Mouse (Mus musculus): ENCODE measurements around the gene Pcyt2. TPM values are rescaled to one million over a fixed set of nuclear protein-coding genes. Genes with fewer than 3 reads are reported as not detected.

Gene Pcyt2
- polyA plus RNA-seq, 1 experiment from 2014 or later, result 167 TPM

DNA sequence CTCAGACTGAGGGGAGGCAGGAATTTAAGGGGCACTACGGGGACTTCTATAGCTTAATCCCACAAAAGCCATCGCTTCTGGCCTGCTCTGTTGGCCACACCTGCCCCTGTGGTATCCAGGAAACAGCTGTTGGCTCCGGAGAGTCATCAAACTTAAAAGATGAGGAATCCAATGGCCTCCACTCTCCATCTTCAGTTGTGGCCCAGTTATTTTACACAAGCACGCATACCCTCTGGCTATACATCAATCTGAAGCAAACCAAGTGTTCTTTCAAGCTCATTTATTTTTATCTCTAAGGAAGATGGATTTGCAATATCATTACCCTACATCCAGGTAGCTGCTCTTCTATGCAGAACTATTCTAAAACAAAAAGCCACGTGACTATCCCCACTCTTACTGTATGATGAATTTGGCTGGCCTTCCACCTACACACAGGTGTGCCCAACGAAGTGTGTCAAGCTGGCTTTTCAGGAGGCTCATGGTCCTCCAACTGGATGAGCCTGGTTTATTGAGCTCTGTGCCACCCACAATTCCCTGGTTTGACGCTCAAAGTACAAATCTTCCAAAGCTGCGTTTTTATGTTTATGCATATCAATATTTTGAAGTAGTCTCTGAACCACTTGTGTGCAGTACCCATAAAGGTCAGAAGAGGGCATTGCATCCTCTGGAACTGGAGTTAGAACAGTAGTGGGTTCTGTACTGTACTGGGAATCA lies 35.3 kb downstream of the Pcyt2 start:
- 74% methylated on average over 8 of the region's 8 CpGs for WGBS
- no peak; the same call in 1 of the 2 replicates for ATAC-seq (replicated peaks)
- H3K36me3 ChIP-seq, result peaks cover 55% of the 10 kb centered on the region

DNA sequence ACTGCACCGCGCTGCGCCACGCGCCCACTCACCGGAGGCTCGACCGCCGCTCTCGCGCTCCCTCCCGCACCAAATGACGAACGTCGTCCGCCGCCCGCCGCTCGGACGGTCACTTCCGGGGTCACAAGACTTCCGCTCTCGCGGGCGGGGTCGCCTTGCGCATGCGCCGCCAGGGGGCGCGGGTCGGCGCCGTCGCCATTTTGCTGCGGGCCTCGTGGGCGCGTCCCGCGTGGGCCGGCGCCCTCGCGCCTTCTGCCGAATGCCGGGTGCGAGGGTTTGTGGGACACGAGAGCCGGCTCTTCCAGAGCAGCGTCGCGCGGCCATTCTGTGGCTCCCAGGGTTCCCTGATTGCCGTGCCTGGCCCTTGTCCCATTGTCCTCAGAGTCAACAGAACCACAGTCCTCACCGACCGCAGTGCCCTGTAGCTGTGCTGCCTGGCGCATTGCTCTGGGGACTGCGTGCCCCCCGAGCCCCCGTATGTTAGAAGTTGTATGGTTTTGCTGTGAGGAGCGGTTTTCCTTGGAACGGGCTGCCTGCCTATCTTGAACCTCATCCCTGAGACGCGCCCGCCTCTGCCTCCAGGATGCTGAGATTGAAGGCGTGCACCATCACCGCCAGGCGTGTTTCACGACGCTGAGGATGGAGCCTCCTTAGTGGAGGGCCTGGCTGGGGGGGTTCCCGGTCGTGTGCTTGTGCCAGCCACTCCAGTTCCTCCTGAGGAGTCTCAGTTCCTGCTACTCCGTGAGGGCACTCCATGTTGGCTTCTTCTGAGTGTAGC lies 36.1 kb downstream of the Pcyt2 start, which contains the start of gene Arhgdia:
Arhgdia (minus strand) TSS at position 135 of the 778 bp plus-strand sequence.
- Histone ChIP-seq H3K4me2 (replicated peaks) (peak within 1 kb of the TSS; percentile 88), H3K9me3 (no peaks in the 10 kb centered on the region), H3K9ac (replicated peaks) (peak within 1 kb of the TSS; percentile 84), H3K27me3 (no peaks in the 10 kb centered on the region), H3K4me3 (peak within 1 kb of the TSS; percentile 86), H3K4me1 (peaks cover 30% of the 10 kb centered on the region), H3K27ac (replicated peaks) (peak within 1 kb of the TSS; percentile 96), H3K36me3 (peaks cover 51% of the 10 kb centered on the region)
- WGBS, result 5% methylated on average over 64 of the region's 75 CpGs
- ATAC-seq (replicated peaks), result peak; percentile 68

More for the DNA sequence above, 35.3 kb downstream of the Pcyt2 start:
- H3K9me3 ChIP-seq, result no peaks in the 10 kb centered on the region
- peaks cover 30% of the 10 kb centered on the region for H3K4me1 ChIP-seq
- peak overlapping the region; percentile 96 for H3K27ac ChIP-seq (replicated peaks)
- peak overlapping the region; percentile 88 for H3K4me2 ChIP-seq (replicated peaks)
- peak overlapping the region; percentile 86 for H3K4me3 ChIP-seq
- no peaks in the 10 kb centered on the region for H3K27me3 ChIP-seq
- peak overlapping the region; percentile 84 for H3K9ac ChIP-seq (replicated peaks)

DNA sequence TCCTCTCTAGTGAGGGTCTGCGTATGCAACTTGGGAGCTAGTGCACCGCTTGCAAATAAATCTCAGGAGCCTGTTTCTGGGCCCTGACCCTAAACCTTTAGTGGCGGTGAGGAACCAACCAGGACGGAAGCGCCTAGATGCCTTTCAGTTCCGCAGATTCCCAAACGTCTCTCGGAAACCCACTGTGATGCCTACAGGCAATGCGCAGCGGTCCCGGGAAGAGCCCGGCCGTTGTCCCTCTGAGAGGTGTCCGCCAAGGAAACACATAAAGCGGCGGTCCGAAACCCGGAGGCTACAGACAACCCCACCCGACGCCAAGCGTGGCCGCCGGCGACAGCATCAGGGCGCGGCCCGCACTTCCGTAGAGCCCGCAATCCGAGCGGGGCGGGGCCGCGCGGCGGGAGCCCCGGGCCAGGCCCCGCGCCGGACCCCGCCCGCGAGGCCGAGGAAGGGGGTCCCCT lies 36.8 kb downstream of the Pcyt2 start:
- ATAC-seq (replicated peaks), result peak; percentile 41; the same call in 1 of the 2 replicates

DNA sequence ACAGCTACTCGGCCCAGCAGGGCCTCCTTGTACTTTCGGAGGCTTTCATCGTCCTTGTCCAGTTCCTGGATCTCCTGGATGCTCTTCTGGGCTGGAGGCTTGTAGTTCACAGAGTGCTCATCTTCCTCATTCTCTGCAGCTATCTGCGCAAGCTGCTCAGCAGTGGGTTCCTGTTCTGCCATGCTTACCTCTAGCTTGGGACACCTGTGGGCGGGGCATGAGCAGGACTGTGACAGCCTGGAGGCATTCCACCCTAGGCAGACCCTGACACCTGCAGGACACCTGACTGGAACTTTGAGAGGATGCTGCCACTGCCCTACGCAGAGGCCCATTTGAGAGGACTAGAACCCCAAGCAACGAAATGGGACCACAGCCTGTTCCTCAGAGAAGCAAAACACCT lies 37.5 kb downstream of the Pcyt2 start:
- H3K36me3 ChIP-seq, result peaks cover 36% of the 10 kb centered on the region
- H3K4me1 ChIP-seq, result peaks cover 30% of the 10 kb centered on the region
- peak overlapping the region; percentile 84 for H3K9ac ChIP-seq (replicated peaks)
- WGBS, result 66% methylated on average over 7 of the region's 7 CpGs
- H3K4me3 ChIP-seq, result peak overlapping the region; percentile 86
- H3K4me2 ChIP-seq (replicated peaks), result peak overlapping the region; percentile 88
- no peaks in the 10 kb centered on the region for H3K27me3 ChIP-seq
- no peaks in the 10 kb centered on the region for H3K9me3 ChIP-seq
- ATAC-seq (replicated peaks), result no peak
- H3K27ac ChIP-seq (replicated peaks), result peak overlapping the region; percentile 96

More for the DNA sequence above, 36.8 kb downstream of the Pcyt2 start:
- Histone ChIP-seq H3K9me3 (no peaks in the 10 kb centered on the region), H3K27ac (replicated peaks) (peak overlapping the region; percentile 96), H3K9ac (replicated peaks) (peak overlapping the region; percentile 84), H3K36me3 (peaks cover 43% of the 10 kb centered on the region), H3K4me1 (peaks cover 30% of the 10 kb centered on the region), H3K4me2 (replicated peaks) (peak overlapping the region; percentile 88), H3K4me3 (peak overlapping the region; percentile 86), H3K27me3 (no peaks in the 10 kb centered on the region)
- WGBS, result under 1% methylated on average over 35 of the region's 44 CpGs

DNA sequence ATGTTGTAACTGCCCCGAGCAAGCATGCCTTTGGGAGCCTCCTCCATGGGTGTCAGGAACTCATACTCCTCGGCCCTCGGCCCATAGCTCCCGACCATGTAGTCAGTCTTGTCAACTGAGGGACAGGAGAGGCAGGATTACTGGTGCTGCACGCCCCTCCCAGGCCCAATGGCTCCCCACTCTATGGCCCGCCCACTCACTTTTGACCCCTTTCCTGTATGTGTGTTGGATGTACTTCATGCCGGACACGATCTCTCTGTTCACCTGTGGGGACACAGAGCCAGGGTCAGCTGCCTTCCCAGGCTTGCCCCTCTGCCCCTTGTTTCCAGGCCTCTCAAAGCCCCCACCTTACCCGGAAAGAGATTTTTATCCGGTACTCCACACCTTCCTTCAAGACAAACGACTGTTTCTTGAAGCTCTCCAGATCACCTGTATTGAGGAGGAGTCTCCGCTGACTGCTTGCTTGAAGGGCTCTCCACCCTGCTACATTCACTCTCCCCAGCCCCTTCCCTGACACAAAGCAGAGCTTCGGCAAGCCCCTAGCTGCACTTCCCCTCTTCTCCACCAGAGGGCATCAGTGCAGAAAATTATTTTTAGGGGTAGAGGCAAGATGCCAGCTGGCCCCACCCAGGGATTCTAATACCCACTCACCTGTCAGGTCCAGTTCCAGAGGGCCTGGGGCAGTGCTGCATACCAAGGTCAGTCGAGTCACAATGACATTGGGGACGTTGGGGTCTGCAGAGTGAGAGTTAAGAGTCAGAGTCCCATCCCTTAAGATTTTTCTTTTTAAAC lies 38.2 kb downstream of the Pcyt2 start:
- Histone ChIP-seq H3K27me3 (no peaks in the 10 kb centered on the region), H3K27ac (replicated peaks) (peak overlapping the region; percentile 96), H3K9me3 (no peaks in the 10 kb centered on the region), H3K36me3 (peaks cover 32% of the 10 kb centered on the region), H3K9ac (replicated peaks) (peak overlapping the region; percentile 84; the same call in 1 of the 2 replicates), H3K4me1 (peaks cover 33% of the 10 kb centered on the region), H3K4me3 (peak overlapping the region; percentile 86), H3K4me2 (replicated peaks) (peak overlapping the region; percentile 88)
- 64% methylated on average over 15 of the region's 15 CpGs for WGBS
- ATAC-seq (replicated peaks), result no peak

DNA sequence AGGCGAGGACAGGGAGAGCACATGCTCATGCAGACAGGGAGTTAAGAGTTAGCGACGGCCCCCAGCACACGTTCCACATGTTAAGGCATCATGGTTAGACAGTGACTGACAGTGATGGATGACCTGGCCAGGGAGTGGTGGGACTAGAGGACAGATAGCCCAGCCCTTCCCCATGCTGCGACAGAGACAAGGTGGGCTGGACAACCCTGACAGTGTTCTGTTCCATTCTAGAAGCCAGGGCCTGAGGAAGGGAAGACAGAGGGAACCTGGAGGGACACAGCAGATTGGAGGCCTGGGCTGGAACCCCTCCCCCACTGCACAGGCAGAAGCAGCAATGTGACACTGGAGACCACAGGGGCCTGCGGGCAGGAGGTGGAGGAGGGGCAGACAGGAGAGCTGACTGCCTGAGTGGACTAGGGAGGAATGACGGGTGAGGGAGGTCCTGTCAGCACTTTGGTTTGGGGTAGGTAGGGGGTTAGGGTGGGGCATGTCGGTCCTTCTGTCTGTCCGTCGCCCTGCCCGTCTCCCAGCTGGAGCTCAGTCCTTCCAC lies 39.0 kb downstream of the Pcyt2 start:
- Histone ChIP-seq H3K27ac (replicated peaks) (no peak overlapping the region), H3K27me3 (no peaks in the 10 kb centered on the region), H3K4me2 (replicated peaks) (no peak overlapping the region), H3K9ac (replicated peaks) (no peak overlapping the region), H3K9me3 (no peaks in the 10 kb centered on the region), H3K4me3 (no peak overlapping the region), H3K4me1 (peaks cover 41% of the 10 kb centered on the region), H3K36me3 (peaks cover 26% of the 10 kb centered on the region)
- no peak for ATAC-seq (replicated peaks)
- WGBS, result 86% methylated on average over 11 of the region's 11 CpGs

DNA sequence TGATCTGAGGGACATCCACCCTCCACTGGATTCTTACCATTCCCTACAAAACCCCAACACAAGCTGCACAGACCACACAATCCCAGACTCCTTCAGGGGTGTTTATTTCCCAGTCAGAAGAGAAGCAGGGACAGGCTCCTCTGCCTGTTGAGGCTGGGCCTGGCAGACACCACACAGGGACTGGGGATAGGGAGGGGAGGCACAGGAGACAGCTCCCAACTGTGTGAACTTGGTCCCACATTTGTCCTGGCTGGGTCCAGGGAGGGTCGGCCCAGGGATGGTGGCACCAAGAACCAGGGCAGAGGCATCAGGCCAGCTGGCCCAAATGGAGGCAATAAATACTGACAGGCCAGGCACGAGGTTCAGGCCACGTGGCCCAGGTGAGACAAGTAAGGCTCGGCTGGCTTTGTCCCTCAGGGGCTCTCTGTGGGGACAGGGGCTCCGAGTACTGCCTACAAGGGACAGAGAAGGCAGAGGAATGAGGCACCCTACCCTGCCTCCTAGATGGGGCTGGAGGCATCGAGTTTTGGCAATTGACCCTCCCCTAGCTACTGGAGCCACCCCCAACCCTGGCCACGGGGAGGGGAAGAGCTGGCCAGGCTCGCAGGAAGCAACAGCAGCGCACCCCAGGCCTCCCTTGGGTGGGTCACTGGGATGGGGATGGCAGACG lies 39.6 kb downstream of the Pcyt2 start:
- peaks cover 25% of the 10 kb centered on the region for H3K36me3 ChIP-seq
- no peaks in the 10 kb centered on the region for H3K9me3 ChIP-seq
- H3K4me2 ChIP-seq (replicated peaks), result no peak overlapping the region
- no peak for ATAC-seq (replicated peaks)
- peaks cover 42% of the 10 kb centered on the region for H3K4me1 ChIP-seq
- 93% methylated on average over 10 of the region's 10 CpGs for WGBS
- no peaks in the 10 kb centered on the region for H3K27me3 ChIP-seq
- no peak overlapping the region for H3K9ac ChIP-seq (replicated peaks)
- H3K4me3 ChIP-seq, result no peak overlapping the region
- H3K27ac ChIP-seq (replicated peaks), result no peak overlapping the region

DNA sequence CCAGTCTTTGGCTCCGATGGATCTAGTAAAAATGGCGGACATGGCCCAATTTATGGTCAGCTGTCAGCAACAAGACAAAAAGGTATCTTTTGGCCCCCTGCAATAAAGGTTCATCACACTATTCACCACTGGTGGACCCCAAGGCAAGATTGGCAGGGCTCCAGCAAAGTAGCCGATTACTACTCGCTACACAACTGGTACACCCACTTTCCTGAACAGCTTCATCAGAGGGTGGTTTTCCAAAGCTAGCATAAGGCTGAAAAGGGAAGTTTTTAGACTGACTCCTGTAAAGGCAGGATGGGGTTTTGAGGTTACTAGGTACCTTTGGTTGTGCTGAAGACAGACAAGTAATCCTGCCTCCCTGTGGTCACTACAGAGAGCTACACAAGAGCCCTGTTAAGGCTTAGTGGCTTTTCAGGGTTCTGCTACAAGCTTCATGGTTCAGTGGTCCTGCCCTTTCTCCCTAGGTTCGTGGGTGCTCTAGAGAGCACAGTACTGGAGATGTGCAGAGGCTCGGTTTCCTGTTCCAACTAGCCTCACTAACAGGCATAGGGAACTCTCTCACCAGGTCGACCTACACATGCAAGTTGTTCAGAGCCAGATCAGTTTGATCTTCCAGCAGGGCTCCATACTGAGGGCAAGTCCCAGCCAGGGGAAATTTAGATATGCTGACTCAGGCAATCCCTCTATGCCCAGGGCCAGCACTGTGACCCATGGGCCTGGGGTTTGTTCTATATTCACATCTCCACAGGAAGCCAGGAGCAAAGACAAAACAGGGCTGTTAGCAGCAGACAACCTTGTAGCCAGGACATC lies 40.3 kb downstream of the Pcyt2 start:
- no peak overlapping the region for H3K9ac ChIP-seq (replicated peaks)
- peaks cover 40% of the 10 kb centered on the region for H3K4me1 ChIP-seq
- peaks cover 25% of the 10 kb centered on the region for H3K36me3 ChIP-seq
- no peak overlapping the region for H3K27ac ChIP-seq (replicated peaks)
- no peak overlapping the region for H3K4me2 ChIP-seq (replicated peaks)
- WGBS, result 82% methylated on average over 7 of the region's 7 CpGs
- no peaks in the 10 kb centered on the region for H3K9me3 ChIP-seq
- ATAC-seq (replicated peaks), result no peak
- no peak overlapping the region for H3K4me3 ChIP-seq
- H3K27me3 ChIP-seq, result no peaks in the 10 kb centered on the region

DNA sequence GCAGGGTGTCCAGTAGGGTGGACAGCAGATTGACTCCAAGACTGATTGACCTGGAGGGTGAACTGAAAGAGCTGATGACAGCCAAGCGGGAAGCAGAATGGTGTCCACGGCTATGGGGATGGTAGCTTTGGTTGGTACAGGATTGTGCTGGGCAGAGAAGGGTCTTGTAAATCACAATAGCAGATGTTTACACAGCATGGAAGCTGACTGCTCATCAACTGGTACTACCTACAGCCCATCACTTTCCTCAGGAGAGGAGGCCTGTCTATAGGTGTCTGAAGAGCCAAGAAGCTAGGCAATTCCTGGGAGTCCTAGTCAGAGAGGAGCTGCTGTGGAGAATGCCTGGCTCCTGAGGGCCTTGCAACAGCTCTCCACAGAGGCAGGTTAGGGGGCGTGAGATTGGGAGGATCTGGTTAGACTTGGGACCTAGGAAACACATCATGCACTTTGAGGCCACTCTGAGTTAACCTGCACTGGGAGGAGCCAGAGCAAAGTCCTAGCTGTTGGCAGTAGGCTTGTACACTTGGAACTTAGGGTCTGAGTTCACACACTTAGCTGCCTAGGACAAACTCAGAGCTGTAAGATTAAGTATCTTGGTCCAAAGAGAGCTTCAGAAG lies 41.3 kb downstream of the Pcyt2 start:
- H3K27ac ChIP-seq (replicated peaks), result no peak overlapping the region
- 93% methylated on average over 3 of the region's 3 CpGs for WGBS
- no peak overlapping the region for H3K9ac ChIP-seq (replicated peaks)

DNA sequence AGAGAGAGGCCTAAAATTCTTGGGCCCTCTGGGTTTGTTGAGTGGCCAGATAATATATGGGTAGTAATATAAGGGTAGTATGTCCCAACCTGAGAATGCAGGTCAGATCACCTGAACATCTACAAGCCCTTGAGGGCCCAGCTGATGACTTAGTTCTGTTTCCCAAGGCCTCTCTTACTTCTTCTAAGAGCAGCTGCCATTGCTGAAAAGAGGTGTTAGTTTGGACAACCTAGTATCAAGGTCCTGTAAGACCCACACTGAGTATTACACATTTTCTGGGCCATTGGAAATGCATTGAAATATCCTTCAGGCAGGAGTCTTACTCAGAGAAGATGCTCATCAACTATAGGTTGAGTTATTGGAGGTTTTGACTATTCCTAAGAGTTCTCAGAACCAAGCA lies 41.8 kb downstream of the Pcyt2 start:
- Histone ChIP-seq H3K27ac (replicated peaks) (no peak overlapping the region), H3K9ac (replicated peaks) (no peak overlapping the region)

More for the DNA sequence above, 41.3 kb downstream of the Pcyt2 start:
- Histone ChIP-seq H3K4me3 (no peak overlapping the region), H3K4me1 (peaks cover 38% of the 10 kb centered on the region), H3K4me2 (replicated peaks) (no peak overlapping the region), H3K36me3 (peaks cover 25% of the 10 kb centered on the region), H3K27me3 (no peaks in the 10 kb centered on the region), H3K9me3 (no peaks in the 10 kb centered on the region)
- no peak for ATAC-seq (replicated peaks)

More for the DNA sequence above, 41.8 kb downstream of the Pcyt2 start:
- Histone ChIP-seq H3K4me2 (replicated peaks) (no peak overlapping the region), H3K36me3 (peaks cover 29% of the 10 kb centered on the region), H3K4me3 (no peak overlapping the region), H3K9me3 (no peaks in the 10 kb centered on the region), H3K4me1 (peaks cover 43% of the 10 kb centered on the region), H3K27me3 (no peaks in the 10 kb centered on the region)
- ATAC-seq (replicated peaks), result no peak

Measured in forebrain, embryonic 15.5 days (tissue).